Mouse (Mus musculus): ENCODE measurements around the gene Atp5d. TPM values are rescaled to one million over a fixed set of nuclear protein-coding genes. Genes with fewer than 3 reads are reported as not detected.

Gene Atp5d
- polyA plus RNA-seq, 1 experiment from 2014 or later, result 401 TPM

DNA sequence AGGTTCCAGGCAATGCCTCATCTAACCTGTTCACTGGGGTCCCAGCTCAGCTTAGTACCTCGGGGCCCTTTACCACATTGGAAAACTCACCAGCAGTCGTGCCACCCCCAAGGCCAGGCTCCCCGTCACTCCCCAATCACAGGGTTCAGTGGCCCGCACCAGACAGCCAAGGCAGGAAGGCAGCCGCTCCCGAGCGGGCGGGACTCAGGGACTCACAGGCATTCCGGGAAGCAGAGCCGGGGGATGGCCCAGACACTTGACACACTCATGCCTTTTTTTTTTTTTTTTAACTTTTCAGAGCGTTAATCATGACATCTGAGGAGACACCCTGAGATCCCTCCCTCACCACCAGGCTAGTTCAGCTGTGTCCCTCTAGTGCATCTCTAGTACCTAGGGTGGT lies 37.5 kb upstream of the Atp5d start:
- 74% methylated on average over 10 of the region's 11 CpGs for WGBS
- Histone ChIP-seq H3K4me1 (replicated peaks; ENCODE audit: control insufficient read depth, insufficient read depth, low read length) (peaks cover 10% of the 10 kb centered on the region), H3K4me3 (ENCODE audit: low read depth, low read length) (no peak overlapping the region)

GRCm38 (mm10) chr10:80102216-80102915 lies 36.1 kb upstream of the Atp5d start:
- H3K4me1 ChIP-seq (replicated peaks; ENCODE audit: control insufficient read depth, insufficient read depth, low read length), result peaks cover 10% of the 10 kb centered on the region
- no peaks in the 10 kb centered on the region for H3K27me3 ChIP-seq (ENCODE audit: control insufficient read depth, insufficient read depth, low read length)
- H3K4me2 ChIP-seq (ENCODE audit: low read depth, low read length, severe bottlenecking), result peak overlapping the region; percentile 96
- no peaks in the 10 kb centered on the region for H3K36me3 ChIP-seq (ENCODE audit: control insufficient read depth, insufficient read depth, low read length)
- H3K27ac ChIP-seq (ENCODE audit: low read depth, low read length), result peak overlapping the region; percentile 25; the same call in 1 of the 2 replicates
- WGBS, result 1% methylated on average over 49 of the region's 59 CpGs
- peak; percentile 91 for ATAC-seq (replicated peaks; ENCODE audit: low FRiP score)
- H3K9me3 ChIP-seq (ENCODE audit: control insufficient read depth, low read length), result no peaks in the 10 kb centered on the region
- DNase-seq (ENCODE audit: low spot score), result peak; percentile 93
- peak overlapping the region; percentile 88 for H3K9ac ChIP-seq (ENCODE audit: low read length)
- H3K4me3 ChIP-seq (ENCODE audit: low read depth, low read length), result peak overlapping the region; percentile 94

More for the DNA sequence above, 37.5 kb upstream of the Atp5d start:
- Histone ChIP-seq H3K27me3 (ENCODE audit: control insufficient read depth, insufficient read depth, low read length) (no peaks in the 10 kb centered on the region), H3K9ac (ENCODE audit: low read length) (no peak overlapping the region), H3K36me3 (ENCODE audit: control insufficient read depth, insufficient read depth, low read length) (no peaks in the 10 kb centered on the region), H3K4me2 (ENCODE audit: low read depth, low read length, severe bottlenecking) (no peak overlapping the region), H3K9me3 (ENCODE audit: control insufficient read depth, low read length) (no peaks in the 10 kb centered on the region), H3K27ac (ENCODE audit: low read depth, low read length) (no peak overlapping the region)
- DNase-seq (ENCODE audit: low spot score) (no peak), ATAC-seq (replicated peaks; ENCODE audit: low FRiP score) (no peak)

- peak overlapping the region; percentile 96; the same call in 1 of the 2 replicates for H3K4me2 ChIP-seq (ENCODE audit: low read depth, low read length, severe bottlenecking)
- no peaks in the 10 kb centered on the region for H3K9me3 ChIP-seq (ENCODE audit: control insufficient read depth, low read length)
- peaks cover 10% of the 10 kb centered on the region for H3K4me1 ChIP-seq (replicated peaks; ENCODE audit: control insufficient read depth, insufficient read depth, low read length)
- WGBS, result 86% methylated on average over 2 of the region's 2 CpGs
- no peak overlapping the region for H3K4me3 ChIP-seq (ENCODE audit: low read depth, low read length)
- ATAC-seq (replicated peaks; ENCODE audit: low FRiP score) (no peak), DNase-seq (ENCODE audit: low spot score) (no peak)
- peak overlapping the region; percentile 88; the same call in 1 of the 2 replicates for H3K9ac ChIP-seq (ENCODE audit: low read length)
- H3K27me3 ChIP-seq (ENCODE audit: control insufficient read depth, insufficient read depth, low read length), result no peaks in the 10 kb centered on the region
- H3K27ac ChIP-seq (ENCODE audit: low read depth, low read length), result no peak overlapping the region
- H3K36me3 ChIP-seq (ENCODE audit: control insufficient read depth, insufficient read depth, low read length), result no peaks in the 10 kb centered on the region
Measured at GRCm38 (mm10) chr10:80103032-80103431, 35.4 kb upstream of the Atp5d start.

DNA sequence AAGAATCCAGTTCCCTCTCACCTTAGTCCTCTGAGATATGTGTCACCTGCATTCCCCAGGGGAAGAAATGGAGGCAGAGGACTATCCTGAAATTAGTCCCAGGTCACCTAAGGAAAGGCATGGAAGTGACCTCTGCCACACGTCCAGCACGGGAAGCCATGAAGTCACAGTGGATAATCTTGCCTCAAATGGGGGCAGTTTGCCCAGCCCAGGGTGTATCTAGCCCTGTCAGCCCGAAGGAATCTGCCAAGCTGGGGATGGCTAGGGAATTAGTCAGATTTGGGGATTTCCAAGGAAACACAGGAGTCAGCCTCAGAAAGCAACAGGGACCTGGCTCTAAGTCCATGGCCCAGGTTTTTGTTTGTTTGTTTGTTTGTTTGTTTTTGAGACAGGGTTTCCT lies 34.3 kb upstream of the Atp5d start:
- ATAC-seq (replicated peaks; ENCODE audit: low FRiP score) (no peak), DNase-seq (ENCODE audit: low spot score) (no peak)
- Histone ChIP-seq H3K4me3 (ENCODE audit: low read depth, low read length) (no peak overlapping the region), H3K9ac (ENCODE audit: low read length) (no peak overlapping the region), H3K4me2 (ENCODE audit: low read depth, low read length, severe bottlenecking) (no peak overlapping the region), H3K9me3 (ENCODE audit: control insufficient read depth, low read length) (no peaks in the 10 kb centered on the region), H3K4me1 (replicated peaks; ENCODE audit: control insufficient read depth, insufficient read depth, low read length) (peaks cover 10% of the 10 kb centered on the region), H3K27ac (ENCODE audit: low read depth, low read length) (no peak overlapping the region), H3K36me3 (ENCODE audit: control insufficient read depth, insufficient read depth, low read length) (no peaks in the 10 kb centered on the region), H3K27me3 (ENCODE audit: control insufficient read depth, insufficient read depth, low read length) (no peaks in the 10 kb centered on the region)
- 83% methylated on average over 3 of the region's 3 CpGs for WGBS

GRCm38 (mm10) chr10:80105460-80105859 lies 33.0 kb upstream of the Atp5d start, which contains the start of gene Sbno2:
Gene Sbno2, minus strand, starts transcription at chr10:80105571.
- Histone ChIP-seq H3K4me1 (replicated peaks; ENCODE audit: control insufficient read depth, insufficient read depth, low read length) (peaks cover 9% of the 10 kb centered on the region), H3K36me3 (ENCODE audit: control insufficient read depth, insufficient read depth, low read length) (no peaks in the 10 kb centered on the region), H3K4me2 (ENCODE audit: low read depth, low read length, severe bottlenecking) (no peak within 1 kb of the TSS), H3K9me3 (ENCODE audit: control insufficient read depth, low read length) (no peaks in the 10 kb centered on the region), H3K4me3 (ENCODE audit: low read depth, low read length) (no peak within 1 kb of the TSS), H3K27ac (ENCODE audit: low read depth, low read length) (no peak within 1 kb of the TSS), H3K9ac (ENCODE audit: low read length) (no peak within 1 kb of the TSS), H3K27me3 (ENCODE audit: control insufficient read depth, insufficient read depth, low read length) (no peaks in the 10 kb centered on the region)
- WGBS, result 77% methylated on average over 5 of the region's 5 CpGs
- DNase-seq (ENCODE audit: low spot score), result no peak
- no peak for ATAC-seq (replicated peaks; ENCODE audit: low FRiP score)

- 70% methylated on average over 5 of the region's 5 CpGs for WGBS
- peaks cover 9% of the 10 kb centered on the region for H3K4me1 ChIP-seq (replicated peaks; ENCODE audit: control insufficient read depth, insufficient read depth, low read length)
- no peak overlapping the region for H3K4me3 ChIP-seq (ENCODE audit: low read depth, low read length)
- no peak overlapping the region for H3K4me2 ChIP-seq (ENCODE audit: low read depth, low read length, severe bottlenecking)
- no peaks in the 10 kb centered on the region for H3K27me3 ChIP-seq (ENCODE audit: control insufficient read depth, insufficient read depth, low read length)
- H3K9ac ChIP-seq (ENCODE audit: low read length), result no peak overlapping the region
- H3K9me3 ChIP-seq (ENCODE audit: control insufficient read depth, low read length), result no peaks in the 10 kb centered on the region
- no peak for DNase-seq (ENCODE audit: low spot score)
- H3K27ac ChIP-seq (ENCODE audit: low read depth, low read length), result no peak overlapping the region
- no peaks in the 10 kb centered on the region for H3K36me3 ChIP-seq (ENCODE audit: control insufficient read depth, insufficient read depth, low read length)
- no peak for ATAC-seq (replicated peaks; ENCODE audit: low FRiP score)
Measured at GRCm38 (mm10) chr10:80105926-80106325, 32.5 kb upstream of the Atp5d start.

DNA sequence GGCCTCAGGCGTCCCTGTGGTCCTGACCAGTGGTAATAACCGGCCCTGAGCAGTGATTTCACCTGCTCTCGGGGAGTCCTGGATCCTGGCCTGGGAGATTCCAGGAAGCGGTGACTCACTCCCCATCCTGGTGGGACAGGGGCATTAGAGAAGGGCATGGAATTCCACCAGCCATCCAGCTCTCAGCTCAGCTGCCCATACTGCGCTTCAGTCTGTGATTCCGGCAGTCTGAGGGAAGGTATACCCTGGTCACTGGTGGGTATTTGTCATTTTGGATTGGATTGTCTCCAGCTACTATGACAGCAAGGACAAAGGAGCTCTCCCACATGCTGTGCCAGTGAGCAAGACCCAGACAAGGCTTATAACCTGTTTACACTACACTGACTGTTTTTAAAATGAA lies 30.8 kb upstream of the Atp5d start:
- DNase-seq (ENCODE audit: low spot score), result no peak
- no peak overlapping the region for H3K27ac ChIP-seq (ENCODE audit: low read depth, low read length)
- H3K4me3 ChIP-seq (ENCODE audit: low read depth, low read length), result no peak overlapping the region
- no peaks in the 10 kb centered on the region for H3K9me3 ChIP-seq (ENCODE audit: control insufficient read depth, low read length)
- H3K27me3 ChIP-seq (ENCODE audit: control insufficient read depth, insufficient read depth, low read length), result no peaks in the 10 kb centered on the region
- peaks cover 1% of the 10 kb centered on the region; the same call in 1 of the 2 replicates for H3K4me1 ChIP-seq (replicated peaks; ENCODE audit: control insufficient read depth, insufficient read depth, low read length)
- no peak overlapping the region for H3K9ac ChIP-seq (ENCODE audit: low read length)
- 69% methylated on average over 6 of the region's 6 CpGs for WGBS
- no peak overlapping the region for H3K4me2 ChIP-seq (ENCODE audit: low read depth, low read length, severe bottlenecking)
- no peaks in the 10 kb centered on the region for H3K36me3 ChIP-seq (ENCODE audit: control insufficient read depth, insufficient read depth, low read length)
- ATAC-seq (replicated peaks; ENCODE audit: low FRiP score), result no peak

GRCm38 (mm10) chr10:80114341-80115284 lies 23.8 kb upstream of the Atp5d start:
- Histone ChIP-seq H3K36me3 (ENCODE audit: control insufficient read depth, insufficient read depth, low read length) (peaks cover 5% of the 10 kb centered on the region; the same call in 1 of the 2 replicates), H3K27me3 (ENCODE audit: control insufficient read depth, insufficient read depth, low read length) (no peaks in the 10 kb centered on the region), H3K27ac (ENCODE audit: low read depth, low read length) (peak overlapping the region; percentile 43; the same call in 1 of the 2 replicates), H3K4me1 (replicated peaks; ENCODE audit: control insufficient read depth, insufficient read depth, low read length) (peaks cover 21% of the 10 kb centered on the region), H3K9ac (ENCODE audit: low read length) (peak overlapping the region; percentile 51), H3K4me2 (ENCODE audit: low read depth, low read length, severe bottlenecking) (peak overlapping the region; percentile 47), H3K9me3 (ENCODE audit: control insufficient read depth, low read length) (no peaks in the 10 kb centered on the region), H3K4me3 (ENCODE audit: low read depth, low read length) (peak overlapping the region; percentile 95)
- ATAC-seq (replicated peaks; ENCODE audit: low FRiP score) (peak; percentile 65), DNase-seq (ENCODE audit: low spot score) (peak; percentile 96)
- 3% methylated on average over 27 of the region's 27 CpGs for WGBS

Measured in forebrain, embryonic 11.5 days (tissue).